Mouse (Mus musculus) erythroblast, adult 5-6 weeks (primary cell): ENCODE measurements around the gene Cdca7. TPM values are rescaled to one million over a fixed set of nuclear protein-coding genes. Genes with fewer than 3 reads are reported as not detected.

ENCODE experiments used
- ATAC-seq: replicated peaks from 2 replicates; pipeline ENCODE4 v1.8.0; 2016; ENCODE audit warnings: moderate number of reproducible peaks, mild to moderate bottlenecking, moderate TSS enrichment, inconsistent platforms; ENCODE audit not compliant: poor library complexity, low FRiP score, severe bottlenecking
- total RNA-seq, 2 experiments: library from RNA; stranded (forward) in 1 of 2; stranded (reverse) in 1 of 2; fragments of 150-400 nt in 1 of 2; fragments of 200-764, 138-1000 nt in 1 of 2; gene quantifications; 2 replicates each; pipeline versions ENCODE4 v1.2.3 to v1.2.4; 2015 to 2017; ENCODE audit warnings: low replicate concordance in 2 of 2

Gene Cdca7
- total RNA-seq, 2 experiments from 2014 or later = 36.5 to 58.1 TPM

- ATAC-seq = peak; percentile 60
Observed at GRCm38 (mm10) chr2:72479818-72480217, 3.9 kb downstream of the Cdca7 start.

GRCm38 (mm10) chr2:72491650-72492049 is 15.7 kb downstream of the Cdca7 start:
- no peak for ATAC-seq

- ATAC-seq = no peak
Observed at GRCm38 (mm10) chr2:72493039-72493438, 17.1 kb downstream of the Cdca7 start.

GRCm38 (mm10) chr2:72499074-72499721 is 23.2 kb downstream of the Cdca7 start:
- ATAC-seq = no peak

GRCm38 (mm10) chr2:72499782-72500411 is 23.9 kb downstream of the Cdca7 start:
- no peak for ATAC-seq

GRCm38 (mm10) chr2:72502041-72502813 is 26.3 kb downstream of the Cdca7 start:
- no peak for ATAC-seq

- ATAC-seq = no peak
Observed at GRCm38 (mm10) chr2:72503646-72504045, 27.7 kb downstream of the Cdca7 start.

GRCm38 (mm10) chr2:72507855-72508635 is 32.1 kb downstream of the Cdca7 start:
- no peak for ATAC-seq

- no peak for ATAC-seq
Observed at GRCm38 (mm10) chr2:72508891-72509290, 32.9 kb downstream of the Cdca7 start.

- no peak for ATAC-seq
Observed at GRCm38 (mm10) chr2:72515526-72515925, 39.6 kb downstream of the Cdca7 start.

- ATAC-seq = peak; percentile 55; the same call in 1 of the 2 replicates
Observed at GRCm38 (mm10) chr2:72515971-72516719, 40.2 kb downstream of the Cdca7 start.

- ATAC-seq = no peak
Observed at GRCm38 (mm10) chr2:72516720-72517089, 40.7 kb downstream of the Cdca7 start.

GRCm38 (mm10) chr2:72524022-72524421 is 48.1 kb downstream of the Cdca7 start:
- ATAC-seq = no peak

GRCm38 (mm10) chr2:72525556-72525955 is 49.6 kb downstream of the Cdca7 start:
- no peak for ATAC-seq

- ATAC-seq = no peak
Observed at GRCm38 (mm10) chr2:72529026-72529357, 53.0 kb downstream of the Cdca7 start.

GRCm38 (mm10) chr2:72529358-72530319 is 53.7 kb downstream of the Cdca7 start:
- ATAC-seq = no peak

- ATAC-seq = no peak
Observed at GRCm38 (mm10) chr2:72535889-72536288, 59.9 kb downstream of the Cdca7 start.
